Mouse (Mus musculus) hindbrain, embryonic 11.5 days (tissue): Measurements from ENCODE around the gene Dhx30. TPM values are rescaled to one million over a fixed set of nuclear protein-coding genes. Genes with fewer than 3 reads are reported as not detected.

Source experiments
- ATAC-seq: fragments of 200-750 bp; cut with Nextera tagmentation; 2 replicates; pipeline ENCODE4 v1.8.0; 2017; ENCODE audit warnings: mild to moderate bottlenecking, moderate TSS enrichment, moderate library complexity; ENCODE audit not compliant: low FRiP score
- DNase-seq: peaks from one replicate; pipeline ENCODE4 v3.0.0-alpha.2; 2015; ENCODE audit warnings: low spot score
- H3K27ac ChIP-seq: fragments of 300-500 bp; sonication (generic); 2 replicates; pipeline ENCODE4 v1.5.1; 2014; ENCODE audit warnings: mild to moderate bottlenecking, low read depth, low read length
- H3K27me3 ChIP-seq: fragments of 300-500 bp; sonication (generic); 2 replicates; pipeline ENCODE4 v1.6.1; 2014; ENCODE audit warnings: mild to moderate bottlenecking, low read length, moderate library complexity, mixed read lengths; ENCODE audit not compliant: control insufficient read depth, insufficient read depth
- H3K36me3 ChIP-seq: fragments of 300-500 bp; sonication (generic); 2 replicates; pipeline ENCODE4 v1.6.1; 2014; ENCODE audit warnings: mild to moderate bottlenecking, low read length, moderate library complexity, mixed read lengths; ENCODE audit not compliant: control insufficient read depth, insufficient read depth
- H3K4me1 ChIP-seq: fragments of 300-500 bp; sonication (generic); replicated peaks from 2 replicates; pipeline ENCODE4 v1.6.1; 2014; ENCODE audit warnings: low read length, mixed read lengths; ENCODE audit not compliant: control insufficient read depth, insufficient read depth
- H3K4me2 ChIP-seq: fragments of 300-500 bp; sonication (generic); replicated peaks from 2 replicates; pipeline ENCODE4 v1.6.1; 2014; ENCODE audit warnings: mild to moderate bottlenecking, low read depth, low read length
- H3K4me3 ChIP-seq: fragments of 300-500 bp; sonication (generic); 2 replicates; pipeline ENCODE4 v1.5.1; 2014; ENCODE audit warnings: low read depth, low read length
- H3K9ac ChIP-seq: fragments of 300-500 bp; sonication (generic); 2 replicates; pipeline ENCODE4 v1.6.1; 2014; ENCODE audit warnings: low read depth, low read length
- H3K9me3 ChIP-seq: fragments of 300-500 bp; sonication (generic); 2 replicates; pipeline ENCODE4 v1.6.1; 2016; ENCODE audit warnings: low read length; ENCODE audit not compliant: control insufficient read depth
- WGBS: fragments of 180-500 bp; shearing (Covaris S2); extraction: QIAGEN DNeasy Blood & Tissue Kit; methylation state at CpG from one replicate; pipeline ENCODE4 v1.1.7; 2014; 5-methylcytosine and 5-hydroxymethylcytosine counted together
- polyA plus RNA-seq: library from polyadenylated mRNA; unstranded; fragments of >200 nt; fragmentation: Nextera tagmentation; extraction: Ambion mirVana; gene quantifications from 2 replicates; pipeline ENCODE4 v1.2.1, GENCODE M21; 2014

Gene Dhx30
- polyA plus RNA-seq, 1 experiment from 2014 or later, result 148 TPM

DNA sequence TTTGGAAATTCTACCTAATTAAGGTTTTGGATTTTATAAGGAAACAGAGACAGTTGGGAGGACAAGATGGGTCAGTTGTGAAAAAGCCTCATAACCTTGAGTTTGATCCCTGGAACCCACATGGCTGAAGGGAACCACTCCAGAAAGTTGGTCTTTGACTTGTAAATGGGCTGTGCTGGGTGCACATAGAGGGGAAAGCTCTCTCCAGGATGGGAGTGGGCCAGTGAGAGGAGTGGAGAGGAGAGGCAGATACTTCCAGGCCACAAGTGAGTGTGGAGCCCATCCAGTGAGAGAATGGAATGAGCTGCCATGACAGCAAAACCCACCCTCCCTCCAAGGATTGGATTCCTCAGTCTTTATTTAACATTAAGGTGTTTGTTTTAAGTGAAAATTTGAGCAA lies 66.4 kb downstream of the Dhx30 start:
- H3K4me1 ChIP-seq, result peaks cover 14% of the 10 kb centered on the region; the same call in 1 of the 2 replicates
- no peak overlapping the region for H3K27ac ChIP-seq
- H3K27me3 ChIP-seq, result no peaks in the 10 kb centered on the region
- DNase-seq (no peak), ATAC-seq (no peak)
- no peak overlapping the region for H3K9ac ChIP-seq
- no peaks in the 10 kb centered on the region for H3K9me3 ChIP-seq
- no peaks in the 10 kb centered on the region for H3K36me3 ChIP-seq
- no peak overlapping the region; the same call in 1 of the 2 replicates for H3K4me2 ChIP-seq
- H3K4me3 ChIP-seq, result no peak overlapping the region

DNA sequence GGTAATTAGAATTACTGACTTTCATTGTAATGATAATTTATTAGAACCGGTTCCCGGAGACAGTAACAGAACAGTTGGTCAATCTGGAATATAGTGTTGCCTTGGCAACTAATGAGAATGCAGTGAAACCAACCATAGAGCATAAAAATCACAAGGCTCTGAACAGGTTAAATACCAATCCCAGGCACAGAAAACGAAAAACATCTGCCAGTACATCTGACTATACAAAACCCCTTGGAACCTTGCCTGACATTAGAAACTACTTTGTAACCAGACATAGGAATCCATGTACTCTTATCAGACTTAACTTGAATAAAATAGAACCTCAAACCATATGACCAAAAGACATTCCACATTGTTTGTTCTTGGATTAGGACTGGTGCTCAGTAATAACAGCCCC lies 69.8 kb downstream of the Dhx30 start:
- no peak overlapping the region for H3K4me3 ChIP-seq
- H3K4me2 ChIP-seq, result no peak overlapping the region
- no peaks in the 10 kb centered on the region for H3K9me3 ChIP-seq
- H3K4me1 ChIP-seq, result peaks cover 8% of the 10 kb centered on the region; the same call in 1 of the 2 replicates
- 27% methylated on average over 3 of the region's 3 CpGs for WGBS
- DNase-seq, result peak; percentile 37
- H3K36me3 ChIP-seq, result no peaks in the 10 kb centered on the region
- H3K27me3 ChIP-seq, result no peaks in the 10 kb centered on the region
- peak; percentile 62 for ATAC-seq
- peak overlapping the region; percentile 4; the same call in 1 of the 2 replicates for H3K27ac ChIP-seq
- H3K9ac ChIP-seq, result no peak overlapping the region

DNA sequence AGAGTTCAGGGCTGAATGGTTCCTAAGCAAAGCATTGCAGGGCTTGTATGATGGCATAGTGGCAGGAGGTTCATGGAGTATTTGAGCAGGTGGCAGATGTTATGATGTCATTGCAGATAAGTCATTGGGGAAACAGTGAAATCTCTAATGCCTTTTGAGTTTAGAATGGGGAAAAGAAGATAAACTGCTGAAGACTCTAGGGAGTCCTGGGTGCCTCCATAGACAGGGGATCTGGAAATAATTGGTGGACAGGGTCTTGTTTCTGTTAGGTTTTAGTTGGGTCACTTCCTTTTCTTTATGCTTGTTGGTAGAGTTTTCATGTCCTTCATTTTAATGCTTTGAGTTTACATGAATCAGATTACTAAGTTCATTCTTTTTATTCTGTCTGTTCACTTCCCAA lies 70.4 kb downstream of the Dhx30 start:
- no peaks in the 10 kb centered on the region for H3K36me3 ChIP-seq
- no peak overlapping the region for H3K4me2 ChIP-seq
- H3K27me3 ChIP-seq, result no peaks in the 10 kb centered on the region
- H3K4me1 ChIP-seq, result peaks cover 7% of the 10 kb centered on the region; the same call in 1 of the 2 replicates
- no peaks in the 10 kb centered on the region for H3K9me3 ChIP-seq
- no peak for DNase-seq
- ATAC-seq, result peak; percentile 38; the same call in 1 of the 2 replicates
- no peak overlapping the region for H3K27ac ChIP-seq
- H3K9ac ChIP-seq, result no peak overlapping the region
- H3K4me3 ChIP-seq, result no peak overlapping the region

DNA sequence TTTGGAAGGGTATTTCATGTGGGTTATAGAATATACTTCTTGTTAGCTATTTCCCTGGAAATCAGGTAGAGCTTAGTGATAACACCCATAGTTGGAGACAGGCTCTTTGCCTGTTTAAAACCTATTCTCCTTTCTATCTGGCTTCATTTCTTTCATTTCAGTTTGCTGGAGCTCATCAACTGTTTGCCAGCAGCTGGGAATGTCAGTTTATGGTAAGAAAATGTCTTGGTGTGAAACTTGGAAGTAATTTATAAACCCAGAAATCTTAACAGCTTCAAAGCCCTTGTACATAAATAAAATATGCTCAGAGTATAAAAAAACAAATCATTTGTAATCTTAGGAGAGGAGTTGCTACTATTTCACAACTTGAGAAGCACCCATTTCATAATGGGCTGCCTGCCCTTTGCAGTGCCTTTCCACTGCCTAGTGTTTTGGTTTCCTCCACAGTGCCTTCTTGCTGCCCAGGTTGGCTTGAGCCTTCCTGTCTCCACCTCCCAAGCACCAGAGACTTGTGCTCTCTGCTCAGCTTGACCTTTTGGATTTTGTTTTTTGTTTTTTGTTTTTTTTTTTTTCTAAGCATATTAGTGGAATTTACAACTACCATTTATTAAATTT lies 71.8 kb downstream of the Dhx30 start:
- Histone ChIP-seq H3K27ac (no peak overlapping the region), H3K4me1 (no peaks in the 10 kb centered on the region), H3K4me3 (no peak overlapping the region), H3K4me2 (no peak overlapping the region), H3K9ac (no peak overlapping the region), H3K36me3 (no peaks in the 10 kb centered on the region), H3K9me3 (no peaks in the 10 kb centered on the region), H3K27me3 (no peaks in the 10 kb centered on the region)
- ATAC-seq (no peak), DNase-seq (no peak)

DNA sequence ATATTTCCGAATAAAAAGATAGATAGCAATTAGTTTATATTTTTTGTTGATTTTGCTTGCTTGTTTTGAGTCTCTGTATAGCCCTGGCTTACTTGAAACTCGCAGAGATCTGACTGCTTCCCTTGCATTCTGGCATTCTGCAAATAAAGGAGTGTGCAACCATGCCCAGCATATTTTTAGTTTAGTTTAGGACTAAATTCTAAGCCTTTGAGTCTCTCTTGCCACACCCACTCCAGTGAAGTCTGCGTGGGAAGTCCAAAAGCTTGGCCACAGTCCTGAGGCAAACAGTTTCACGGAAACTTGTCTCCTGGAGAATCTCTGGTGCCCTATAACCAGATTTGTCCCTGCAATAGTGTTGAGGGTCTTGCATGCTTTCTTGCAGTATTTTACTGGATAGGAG lies 73.3 kb downstream of the Dhx30 start:
- WGBS, result 91% methylated on average over 4 of the region's 4 CpGs
- no peaks in the 10 kb centered on the region for H3K4me1 ChIP-seq
- no peak overlapping the region for H3K4me2 ChIP-seq
- no peaks in the 10 kb centered on the region for H3K9me3 ChIP-seq
- no peaks in the 10 kb centered on the region for H3K36me3 ChIP-seq
- no peak overlapping the region for H3K27ac ChIP-seq
- no peak overlapping the region for H3K4me3 ChIP-seq
- no peaks in the 10 kb centered on the region for H3K27me3 ChIP-seq
- H3K9ac ChIP-seq, result no peak overlapping the region
- no peak for DNase-seq
- ATAC-seq, result no peak

DNA sequence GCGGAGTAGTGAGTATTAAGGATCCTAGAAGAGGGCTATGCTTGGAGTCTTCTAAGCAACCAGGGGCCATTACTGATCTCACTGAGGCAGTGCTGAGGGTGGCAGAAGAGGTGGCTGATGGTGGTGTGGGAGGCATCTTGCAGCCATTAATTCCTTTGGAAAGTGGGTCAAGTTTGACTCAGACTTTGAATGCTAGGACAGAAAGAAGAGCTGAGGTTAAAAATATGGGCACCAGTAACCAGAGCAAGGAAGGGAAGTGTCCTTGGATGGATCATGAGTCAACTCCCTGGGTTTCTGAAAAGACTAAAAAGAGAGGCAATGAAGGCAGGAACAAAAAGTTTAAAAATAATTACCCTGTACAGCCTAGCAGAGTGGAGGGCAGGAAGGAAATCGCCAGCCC lies 79.1 kb downstream of the Dhx30 start:
- DNase-seq (no peak), ATAC-seq (no peak)
- WGBS, result 98% methylated on average over 2 of the region's 2 CpGs
- peaks cover 4% of the 10 kb centered on the region; the same call in 1 of the 2 replicates for H3K36me3 ChIP-seq
- no peak overlapping the region for H3K4me2 ChIP-seq
- H3K27me3 ChIP-seq, result no peaks in the 10 kb centered on the region
- no peak overlapping the region for H3K9ac ChIP-seq
- no peaks in the 10 kb centered on the region for H3K4me1 ChIP-seq
- no peak overlapping the region for H3K4me3 ChIP-seq
- no peak overlapping the region for H3K27ac ChIP-seq
- no peaks in the 10 kb centered on the region for H3K9me3 ChIP-seq

DNA sequence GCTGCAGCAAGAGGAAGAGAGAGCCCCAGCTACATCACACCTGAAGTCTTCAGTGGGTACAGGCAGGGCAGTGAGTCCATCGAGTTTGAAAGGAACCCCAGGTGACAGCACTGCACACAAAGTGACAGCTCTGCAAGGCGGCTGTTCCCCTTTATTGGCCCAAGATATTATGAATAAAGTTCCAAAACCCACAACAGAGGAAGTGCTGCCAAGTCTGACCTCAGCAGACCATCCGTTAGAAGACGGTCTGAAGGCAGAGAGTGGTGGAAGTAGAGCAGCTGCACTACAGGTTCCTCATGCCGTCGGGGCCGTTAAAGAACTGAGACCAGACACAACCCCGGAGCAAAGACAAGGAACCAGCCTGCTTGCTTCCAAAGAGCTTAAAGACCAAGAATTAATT lies 79.7 kb downstream of the Dhx30 start:
- H3K27me3 ChIP-seq, result no peaks in the 10 kb centered on the region
- H3K36me3 ChIP-seq, result peaks cover 4% of the 10 kb centered on the region; the same call in 1 of the 2 replicates
- no peak for ATAC-seq
- no peaks in the 10 kb centered on the region for H3K4me1 ChIP-seq
- no peak overlapping the region for H3K4me2 ChIP-seq
- H3K9ac ChIP-seq, result no peak overlapping the region
- no peak overlapping the region for H3K4me3 ChIP-seq
- no peak overlapping the region for H3K27ac ChIP-seq
- H3K9me3 ChIP-seq, result no peaks in the 10 kb centered on the region
- WGBS, result 89% methylated on average over 8 of the region's 8 CpGs
- DNase-seq, result no peak

DNA sequence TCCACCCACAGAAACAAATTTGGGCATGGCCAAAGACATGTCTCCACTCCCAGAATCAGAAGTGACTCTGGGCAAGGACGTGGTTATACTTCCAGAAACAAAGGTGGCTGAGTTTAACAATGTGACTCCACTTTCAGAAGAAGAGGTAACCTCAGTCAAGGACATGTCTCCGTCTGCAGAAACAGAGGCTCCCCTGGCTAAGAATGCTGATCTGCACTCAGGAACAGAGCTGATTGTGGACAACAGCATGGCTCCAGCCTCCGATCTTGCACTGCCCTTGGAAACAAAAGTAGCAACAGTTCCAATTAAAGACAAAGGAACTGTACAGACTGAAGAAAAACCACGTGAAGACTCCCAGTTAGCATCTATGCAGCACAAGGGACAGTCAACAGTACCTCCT lies 82.5 kb downstream of the Dhx30 start:
- DNase-seq (no peak), ATAC-seq (no peak)
- Histone ChIP-seq H3K27me3 (no peaks in the 10 kb centered on the region), H3K9me3 (no peaks in the 10 kb centered on the region), H3K4me1 (no peaks in the 10 kb centered on the region), H3K4me2 (no peak overlapping the region), H3K4me3 (no peak overlapping the region), H3K9ac (no peak overlapping the region), H3K36me3 (peaks cover 4% of the 10 kb centered on the region; the same call in 1 of the 2 replicates), H3K27ac (no peak overlapping the region)
- 89% methylated on average over 4 of the region's 4 CpGs for WGBS
